Mouse (Mus musculus) monocyte, adult 2 months (primary cell): ENCODE results near the gene Lyrm9.
A peak's percentile ranks its signal among the peaks of the same experiment; 100 is the strongest.

Experiments used
- DNase-seq, 2 experiments: peaks; one replicate each; pipeline ENCODE4 v3.0.0; 2022; ENCODE audit warnings: low spot score in 2 of 2, low read depth in 1 of 2

The Lyrm9 gene

GRCm38 (mm10) chr11:78826442-78827013 is at the start of gene Lyrm9:
TSS of gene Lyrm9 (plus strand) at chr11:78826584.
- DNase-seq, result peak; percentile 89 to 95

GRCm38 (mm10) chr11:78777851-78778680 is 48.3 kb upstream of the Lyrm9 start:
- DNase-seq, result no peak

GRCm38 (mm10) chr11:78780002-78780401 is 46.4 kb upstream of the Lyrm9 start:
- DNase-seq, result no peak

- no peak for DNase-seq
Measured at GRCm38 (mm10) chr11:78780571-78780970, 45.8 kb upstream of the Lyrm9 start.

GRCm38 (mm10) chr11:78782326-78782725 is 44.1 kb upstream of the Lyrm9 start:
- no peak for DNase-seq

- DNase-seq, result no peak
Measured at GRCm38 (mm10) chr11:78782791-78783347, 43.5 kb upstream of the Lyrm9 start.

- no peak for DNase-seq
Measured at GRCm38 (mm10) chr11:78786013-78786431, 40.4 kb upstream of the Lyrm9 start.

GRCm38 (mm10) chr11:78789370-78790060 is 36.9 kb upstream of the Lyrm9 start:
- no peak for DNase-seq

- peak in 1 of 2 experiments; percentile 29 for DNase-seq
Measured at GRCm38 (mm10) chr11:78791582-78791981, 34.8 kb upstream of the Lyrm9 start.

- no peak for DNase-seq
Measured at GRCm38 (mm10) chr11:78792055-78792454, 34.3 kb upstream of the Lyrm9 start.

GRCm38 (mm10) chr11:78792465-78792864 is 33.9 kb upstream of the Lyrm9 start:
- DNase-seq, result no peak

- DNase-seq, result no peak
Measured at GRCm38 (mm10) chr11:78793116-78793515, 33.3 kb upstream of the Lyrm9 start.

GRCm38 (mm10) chr11:78796072-78796729 is 30.2 kb upstream of the Lyrm9 start:
- DNase-seq, result no peak

GRCm38 (mm10) chr11:78801094-78801493 is 25.3 kb upstream of the Lyrm9 start:
- DNase-seq, result no peak

- DNase-seq, result peak; percentile 43 to 56
Measured at GRCm38 (mm10) chr11:78803587-78804316, 22.6 kb upstream of the Lyrm9 start.

- DNase-seq, result no peak
Measured at GRCm38 (mm10) chr11:78804551-78804950, 21.8 kb upstream of the Lyrm9 start.

- DNase-seq, result no peak
Measured at GRCm38 (mm10) chr11:78805198-78805597, 21.2 kb upstream of the Lyrm9 start.

- DNase-seq, result no peak
Measured at GRCm38 (mm10) chr11:78805691-78806137, 20.7 kb upstream of the Lyrm9 start.

- no peak for DNase-seq
Measured at GRCm38 (mm10) chr11:78807341-78808108, 18.9 kb upstream of the Lyrm9 start.

- DNase-seq, result no peak
Measured at GRCm38 (mm10) chr11:78809398-78809797, 17.0 kb upstream of the Lyrm9 start.
